Mouse (Mus musculus) testis, adult 2 months (tissue): ENCODE results near the gene Adipor2.

Experiments used
- CTCF ChIP-seq: fragments of 200-500 bp; IDR thresholded peaks from 2 replicates; pipeline ENCODE4 v1.5.1; 2012; ENCODE audit warnings: low read depth, mild to moderate bottlenecking, inconsistent platforms, low read length, moderate library complexity; ENCODE audit not compliant: control insufficient read depth, insufficient read depth, insufficient replicate concordance
- POLR2A ChIP-seq: fragments of 200-500 bp; IDR thresholded peaks from 2 replicates; pipeline ENCODE4 v1.6.1; 2012; ENCODE audit warnings: low read depth, mild to moderate bottlenecking, inconsistent platforms, low read length, moderate library complexity; ENCODE audit not compliant: control insufficient read depth

GRCm38 (mm10) chr6:119348234-119348633 is 69.3 kb downstream of the Adipor2 start:
- TF ChIP-seq POLR2A: no peak
- TF ChIP-seq CTCF: peak; percentile 18; the same call in 1 of the 2 replicates
